Mouse (Mus musculus) hindbrain, embryonic 10.5 days (tissue): ENCODE data around the gene Cfap43. TPM values are rescaled to one million over a fixed set of nuclear protein-coding genes. Genes with fewer than 3 reads are reported as not detected.
"Not testable (repeated sequence)": the region's sequence is repeated elsewhere in the genome, so short reads cannot be mapped to it uniquely, and the experiment has no call there.

ENCODE experiments used
- DNase-seq: peaks from one replicate; pipeline ENCODE4 v3.0.0-alpha.2; 2017; ENCODE audit warnings: low spot score
- H3K27ac ChIP-seq: fragments of 300-500 bp; sonication (generic); 2 replicates; pipeline ENCODE4 v1.5.1; 2016; ENCODE audit warnings: mild to moderate bottlenecking, moderate library complexity
- H3K27me3 ChIP-seq: fragments of 300-500 bp; sonication (generic); 2 replicates; pipeline ENCODE4 v1.6.1; 2016; ENCODE audit warnings: mild to moderate bottlenecking; ENCODE audit not compliant: poor library complexity, insufficient read depth, severe bottlenecking
- H3K36me3 ChIP-seq: fragments of 300-500 bp; sonication (generic); 2 replicates; pipeline ENCODE4 v1.6.1; 2016; ENCODE audit warnings: mild to moderate bottlenecking, moderate library complexity
- H3K4me1 ChIP-seq: fragments of 300-500 bp; sonication (generic); replicated peaks from 2 replicates; pipeline ENCODE4 v1.6.1; 2016; ENCODE audit warnings: mild to moderate bottlenecking
- H3K4me3 ChIP-seq: fragments of 300-500 bp; sonication (generic); 2 replicates; pipeline ENCODE4 v1.5.1; 2016; ENCODE audit warnings: mild to moderate bottlenecking, moderate library complexity
- H3K9me3 ChIP-seq: fragments of 300-500 bp; sonication (generic); 2 replicates; pipeline ENCODE4 v1.6.1; 2016; ENCODE audit warnings: mild to moderate bottlenecking, moderate library complexity
- WGBS: fragments of 180-500 bp; shearing (Covaris S2); methylation state at CpG from one replicate; pipeline ENCODE4 v1.1.7; 2016; 5-methylcytosine and 5-hydroxymethylcytosine counted together
- polyA plus RNA-seq: library from polyadenylated mRNA; unstranded; fragments of >200 nt; fragmentation: Nextera tagmentation; extraction: Ambion mirVana; gene quantifications from 2 replicates; pipeline ENCODE4 v1.2.1, GENCODE M21; 2016

The Cfap43 gene
- polyA plus RNA-seq, 1 experiment from 2014 or later = 1.0 TPM

- Histone ChIP-seq H3K27ac (peak overlapping the region; percentile 88), H3K4me3 (peak overlapping the region; percentile 75), H3K4me1 (peaks cover 35% of the 10 kb centered on the region), H3K36me3 (peaks cover 8% of the 10 kb centered on the region; the same call in 1 of the 2 replicates), H3K27me3 (peaks cover 18% of the 10 kb centered on the region; the same call in 1 of the 2 replicates), H3K9me3 (no peaks in the 10 kb centered on the region)
- DNase-seq = no peak
- 28% methylated on average over 13 of the region's 13 CpGs for WGBS
Observed at GRCm38 (mm10) chr19:47853951-47854795, 64.9 kb downstream of the Cfap43 start.

- peaks cover 18% of the 10 kb centered on the region; the same call in 1 of the 2 replicates for H3K27me3 ChIP-seq
- WGBS = 88% methylated on average over 3 of the region's 3 CpGs
- no peak overlapping the region for H3K27ac ChIP-seq
- H3K4me3 ChIP-seq = no peak overlapping the region
- H3K4me1 ChIP-seq = peaks cover 28% of the 10 kb centered on the region
- DNase-seq = no peak
- no peaks in the 10 kb centered on the region for H3K9me3 ChIP-seq
- no peaks in the 10 kb centered on the region for H3K36me3 ChIP-seq
Observed at GRCm38 (mm10) chr19:47853053-47853452, 66.0 kb downstream of the Cfap43 start.

- not testable (repeated sequence) for H3K9me3 ChIP-seq, H3K27ac ChIP-seq, DNase-seq, H3K36me3 ChIP-seq, H3K4me3 ChIP-seq
- Histone ChIP-seq H3K4me1 (peaks cover 28% of the 10 kb centered on the region), H3K27me3 (peaks cover 18% of the 10 kb centered on the region; the same call in 1 of the 2 replicates)
- WGBS = 88% methylated on average over 3 of the region's 3 CpGs
Observed at GRCm38 (mm10) chr19:47852131-47852530, 67.0 kb downstream of the Cfap43 start.

- Histone ChIP-seq H3K27ac (no peak overlapping the region), H3K9me3 (no peaks in the 10 kb centered on the region), H3K36me3 (no peaks in the 10 kb centered on the region), H3K4me1 (peaks cover 14% of the 10 kb centered on the region; the same call in 1 of the 2 replicates), H3K27me3 (peaks cover 18% of the 10 kb centered on the region; the same call in 1 of the 2 replicates), H3K4me3 (no peak overlapping the region)
- 82% methylated on average over 3 of the region's 3 CpGs for WGBS
- no peak for DNase-seq
Observed at GRCm38 (mm10) chr19:47849735-47850134, 69.4 kb downstream of the Cfap43 start.

- not testable (repeated sequence) for H3K4me3 ChIP-seq, H3K9me3 ChIP-seq, DNase-seq, H3K36me3 ChIP-seq, H3K27ac ChIP-seq
- peaks cover 11% of the 10 kb centered on the region for H3K4me1 ChIP-seq
- peaks cover 16% of the 10 kb centered on the region for H3K27me3 ChIP-seq
- WGBS = 86% methylated on average over 15 of the region's 15 CpGs
Observed at GRCm38 (mm10) chr19:47841234-47841633, 77.9 kb downstream of the Cfap43 start.

GRCm38 (mm10) chr19:47837527-47837901 is 81.6 kb downstream of the Cfap43 start:
- DNase-seq = no peak
- Histone ChIP-seq H3K9me3 (no peaks in the 10 kb centered on the region), H3K4me3 (peak overlapping the region; percentile 67), H3K27me3 (peaks cover 24% of the 10 kb centered on the region), H3K36me3 (no peaks in the 10 kb centered on the region), H3K27ac (peak overlapping the region; percentile 69), H3K4me1 (peaks cover 11% of the 10 kb centered on the region)
- 1% methylated on average over 6 of the region's 6 CpGs for WGBS

- WGBS = 3% methylated on average over 49 of the region's 49 CpGs
Observed at GRCm38 (mm10) chr19:47836701-47837526, 82.2 kb downstream of the Cfap43 start.

GRCm38 (mm10) chr19:47835776-47836175 is 83.3 kb downstream of the Cfap43 start:
- DNase-seq = no peak
- peaks cover 24% of the 10 kb centered on the region for H3K27me3 ChIP-seq
- 84% methylated on average over 7 of the region's 7 CpGs for WGBS

More at GRCm38 (mm10) chr19:47836701-47837526, 82.2 kb downstream of the Cfap43 start:
- H3K4me1 ChIP-seq = peaks cover 11% of the 10 kb centered on the region
- peak; percentile 87 for DNase-seq
- H3K36me3 ChIP-seq = no peaks in the 10 kb centered on the region
- H3K4me3 ChIP-seq = peak overlapping the region; percentile 67
- H3K27ac ChIP-seq = peak overlapping the region; percentile 69
- H3K27me3 ChIP-seq = peaks cover 24% of the 10 kb centered on the region
- H3K9me3 ChIP-seq = no peaks in the 10 kb centered on the region

GRCm38 (mm10) chr19:47834614-47835013 is 84.5 kb downstream of the Cfap43 start:
- no peak overlapping the region for H3K27ac ChIP-seq
- DNase-seq = no peak
- no peaks in the 10 kb centered on the region for H3K36me3 ChIP-seq
- H3K9me3 ChIP-seq = no peaks in the 10 kb centered on the region
- 92% methylated on average over 5 of the region's 5 CpGs for WGBS
- peaks cover 11% of the 10 kb centered on the region for H3K4me1 ChIP-seq
- H3K27me3 ChIP-seq = peaks cover 24% of the 10 kb centered on the region
- no peak overlapping the region for H3K4me3 ChIP-seq

More at GRCm38 (mm10) chr19:47835776-47836175, 83.3 kb downstream of the Cfap43 start:
- Histone ChIP-seq H3K9me3 (no peaks in the 10 kb centered on the region), H3K36me3 (no peaks in the 10 kb centered on the region), H3K4me3 (no peak overlapping the region), H3K27ac (no peak overlapping the region), H3K4me1 (peaks cover 11% of the 10 kb centered on the region)

GRCm38 (mm10) chr19:47832316-47832715 is 86.8 kb downstream of the Cfap43 start:
- no peaks in the 10 kb centered on the region for H3K9me3 ChIP-seq
- H3K4me3 ChIP-seq = no peak overlapping the region
- no peak for DNase-seq
- peaks cover 19% of the 10 kb centered on the region for H3K27me3 ChIP-seq
- no peak overlapping the region for H3K27ac ChIP-seq
- H3K36me3 ChIP-seq = no peaks in the 10 kb centered on the region
- peaks cover 7% of the 10 kb centered on the region for H3K4me1 ChIP-seq
- 86% methylated on average over 16 of the region's 16 CpGs for WGBS

- 95% methylated on average over 8 of the region's 8 CpGs for WGBS
- Histone ChIP-seq H3K27ac (no peak overlapping the region), H3K9me3 (no peaks in the 10 kb centered on the region), H3K27me3 (peaks cover 7% of the 10 kb centered on the region), H3K4me1 (no peaks in the 10 kb centered on the region), H3K4me3 (no peak overlapping the region), H3K36me3 (no peaks in the 10 kb centered on the region)
- no peak for DNase-seq
Observed at GRCm38 (mm10) chr19:47831111-47831510, 88.0 kb downstream of the Cfap43 start.

GRCm38 (mm10) chr19:47829913-47830450 is 89.1 kb downstream of the Cfap43 start:
- Histone ChIP-seq H3K36me3 (no peaks in the 10 kb centered on the region), H3K4me3 (no peak overlapping the region), H3K9me3 (no peaks in the 10 kb centered on the region), H3K27ac (no peak overlapping the region), H3K4me1 (no peaks in the 10 kb centered on the region), H3K27me3 (no peaks in the 10 kb centered on the region)
- no peak for DNase-seq
- WGBS = 84% methylated on average over 14 of the region's 14 CpGs
